Mouse (Mus musculus) T-cell, adult 2 months (primary cell): ENCODE measurements at regions not wholly inside any gene's neighbourhood (a gene's known extent, or its start where the extent isn't known, plus 50 kb on each side); places are given as distances from the start of the nearest gene placed in this dataset.

ENCODE experiments used
- DNase-seq: peaks from one replicate; pipeline ENCODE4 v3.0.0; 2022; ENCODE audit warnings: low spot score

DNA sequence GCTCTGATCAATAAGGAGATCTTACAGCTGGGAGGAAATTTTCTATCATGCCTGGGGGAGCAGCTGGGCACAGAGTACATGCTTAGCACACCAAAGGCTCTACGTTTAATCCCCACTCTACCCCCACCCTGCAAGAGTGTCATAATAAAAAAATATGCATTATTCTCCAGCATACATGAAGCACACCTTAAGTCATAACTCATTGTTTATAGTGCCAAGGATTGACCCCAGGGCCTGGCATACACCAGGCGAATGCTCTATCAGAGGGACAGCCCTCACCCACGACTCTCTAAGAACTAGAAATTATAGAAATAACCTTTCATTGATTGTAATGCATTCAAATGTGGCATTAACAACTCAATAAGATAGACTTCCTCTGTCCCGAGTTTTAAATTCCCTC is 59.4 kb upstream of the Ppp2r5c start:
- DNase-seq = no peak

DNA sequence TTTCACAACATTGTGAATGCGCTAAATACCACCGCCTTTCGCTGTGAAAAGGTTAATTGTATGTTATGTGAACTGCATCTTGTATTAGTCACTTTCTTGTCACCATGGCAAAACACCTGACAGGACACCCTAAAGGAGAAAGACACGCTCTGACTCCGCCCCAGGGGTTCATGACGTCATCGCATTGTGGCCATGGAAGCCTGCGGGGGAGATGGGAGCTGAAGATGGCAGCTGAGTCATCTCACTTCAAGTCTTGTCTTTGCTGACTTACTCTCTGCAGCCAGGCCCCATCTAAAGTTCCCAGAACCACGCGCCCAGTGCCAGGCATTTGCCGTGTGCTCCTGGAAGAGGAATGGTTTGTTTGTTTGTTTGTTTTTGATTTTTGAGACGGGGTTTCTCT is 57.5 kb upstream of the Ppp2r5c start:
- peak; percentile 38 for DNase-seq

DNA sequence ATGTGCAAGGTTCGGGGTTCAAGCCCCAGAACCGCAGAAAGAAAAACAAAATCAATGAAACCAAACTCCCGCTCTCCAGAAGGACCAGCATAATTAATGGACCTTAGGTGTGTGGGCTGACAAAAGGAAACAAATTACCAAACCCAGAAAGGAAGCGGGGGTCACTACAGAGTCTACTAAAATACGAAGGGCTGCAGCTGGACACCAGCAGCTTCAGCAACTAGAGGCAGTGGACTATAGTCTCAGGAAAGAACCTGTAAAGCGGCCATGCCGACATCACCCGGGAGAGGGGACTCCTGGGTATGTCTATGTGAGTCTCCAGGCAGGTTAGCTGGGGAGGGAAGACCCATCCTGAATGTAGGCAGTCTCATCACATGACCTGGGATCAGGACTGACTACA is 55.5 kb upstream of the Ppp2r5c start:
- no peak for DNase-seq

DNA sequence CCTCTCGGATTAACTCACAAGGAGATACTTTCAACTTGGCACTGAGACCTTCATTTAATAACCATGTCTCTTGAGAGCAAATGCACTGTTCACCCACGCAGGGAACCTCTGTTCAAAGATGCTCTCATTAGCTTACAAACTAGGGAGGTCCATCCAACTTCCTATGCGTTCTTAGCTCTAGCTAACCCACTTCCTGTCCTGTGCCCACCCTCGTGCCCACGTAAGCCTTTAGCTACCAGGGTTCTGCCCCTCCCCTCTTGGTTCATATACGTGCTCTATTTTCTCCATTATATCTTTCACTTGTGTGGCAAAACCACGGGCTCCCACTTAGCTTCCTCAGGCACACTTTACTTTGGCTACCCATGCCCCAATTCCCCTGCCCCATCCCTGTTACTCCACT is 53.4 kb upstream of the Ppp2r5c start:
- DNase-seq = peak; percentile 10
